Mouse (Mus musculus): ENCODE measurements at regions not wholly inside any gene's neighbourhood (a gene's known extent, or its start where the extent isn't known, plus 50 kb on each side); places are given as distances from the start of the nearest gene placed in this dataset.

GRCm38 (mm10) chr4:105299358-105299757 is 142.2 kb downstream of the Plpp3 start:
- H3K27me3 ChIP-seq (replicated peaks; ENCODE audit: control insufficient read depth, insufficient read depth, low read length): no peaks in the 10 kb centered on the region
- no peaks in the 10 kb centered on the region for H3K36me3 ChIP-seq (ENCODE audit: control insufficient read depth, insufficient read depth, low read length)
- no peak overlapping the region for H3K27ac ChIP-seq (ENCODE audit: low read depth, low read length)
- no peaks in the 10 kb centered on the region for H3K4me1 ChIP-seq (replicated peaks; ENCODE audit: control insufficient read depth, insufficient read depth, low read length)
- DNase-seq (ENCODE audit: low spot score) (no peak), ATAC-seq (replicated peaks; ENCODE audit: low FRiP score) (no peak)
- H3K4me3 ChIP-seq (ENCODE audit: low read depth, low read length): no peak overlapping the region
- WGBS: 88% methylated on average over 6 of the region's 6 CpGs
- no peak overlapping the region for H3K4me2 ChIP-seq
- no peaks in the 10 kb centered on the region for H3K9me3 ChIP-seq (ENCODE audit: control insufficient read depth, low read length)
- H3K9ac ChIP-seq (ENCODE audit: low read depth, low read length): no peak overlapping the region

GRCm38 (mm10) chr4:105301547-105301946 is 144.4 kb downstream of the Plpp3 start:
- WGBS: 67% methylated on average over 1 of the region's 1 CpGs
- Histone ChIP-seq H3K27ac (ENCODE audit: low read depth, low read length) (no peak overlapping the region), H3K4me1 (replicated peaks; ENCODE audit: control insufficient read depth, insufficient read depth, low read length) (no peaks in the 10 kb centered on the region)

GRCm38 (mm10) chr4:105304166-105304565 is 147.0 kb downstream of the Plpp3 start:
- no peak overlapping the region for H3K9ac ChIP-seq (ENCODE audit: low read depth, low read length)
- H3K9me3 ChIP-seq (ENCODE audit: control insufficient read depth, low read length): no peaks in the 10 kb centered on the region
- no peak overlapping the region for H3K4me3 ChIP-seq (ENCODE audit: low read depth, low read length)
- H3K4me1 ChIP-seq (replicated peaks; ENCODE audit: control insufficient read depth, insufficient read depth, low read length): no peaks in the 10 kb centered on the region
- no peak for ATAC-seq (replicated peaks; ENCODE audit: low FRiP score)
- H3K27ac ChIP-seq (ENCODE audit: low read depth, low read length): no peak overlapping the region
- H3K36me3 ChIP-seq (ENCODE audit: control insufficient read depth, insufficient read depth, low read length): no peaks in the 10 kb centered on the region
- 61% methylated on average over 2 of the region's 2 CpGs for WGBS
- H3K4me2 ChIP-seq: no peak overlapping the region
- no peaks in the 10 kb centered on the region for H3K27me3 ChIP-seq (replicated peaks; ENCODE audit: control insufficient read depth, insufficient read depth, low read length)
- no peak for DNase-seq (ENCODE audit: low spot score)

More at GRCm38 (mm10) chr4:105301547-105301946, 144.4 kb downstream of the Plpp3 start:
- Histone ChIP-seq H3K4me3 (ENCODE audit: low read depth, low read length) (no peak overlapping the region), H3K27me3 (replicated peaks; ENCODE audit: control insufficient read depth, insufficient read depth, low read length) (no peaks in the 10 kb centered on the region), H3K9me3 (ENCODE audit: control insufficient read depth, low read length) (no peaks in the 10 kb centered on the region), H3K4me2 (no peak overlapping the region), H3K9ac (ENCODE audit: low read depth, low read length) (no peak overlapping the region), H3K36me3 (ENCODE audit: control insufficient read depth, insufficient read depth, low read length) (no peaks in the 10 kb centered on the region)
- no peak for ATAC-seq (replicated peaks; ENCODE audit: low FRiP score)
- no peak for DNase-seq (ENCODE audit: low spot score)

- 43% methylated on average over 6 of the region's 6 CpGs for WGBS
- Histone ChIP-seq H3K27ac (ENCODE audit: low read depth, low read length) (no peak overlapping the region), H3K36me3 (ENCODE audit: control insufficient read depth, insufficient read depth, low read length) (no peaks in the 10 kb centered on the region), H3K9ac (ENCODE audit: low read depth, low read length) (no peak overlapping the region), H3K27me3 (replicated peaks; ENCODE audit: control insufficient read depth, insufficient read depth, low read length) (no peaks in the 10 kb centered on the region), H3K4me3 (ENCODE audit: low read depth, low read length) (no peak overlapping the region), H3K4me1 (replicated peaks; ENCODE audit: control insufficient read depth, insufficient read depth, low read length) (no peaks in the 10 kb centered on the region), H3K9me3 (ENCODE audit: control insufficient read depth, low read length) (no peaks in the 10 kb centered on the region), H3K4me2 (no peak overlapping the region)
- DNase-seq (ENCODE audit: low spot score) (no peak), ATAC-seq (replicated peaks; ENCODE audit: low FRiP score) (no peak; the same call in 1 of the 2 replicates)
These were observed 148.8 kb downstream of the Plpp3 start for GRCm38 (mm10) chr4:105305931-105306330.

GRCm38 (mm10) chr4:105307356-105307755 is 150.2 kb downstream of the Plpp3 start:
- Histone ChIP-seq H3K27ac (ENCODE audit: low read depth, low read length) (no peak overlapping the region), H3K4me2 (no peak overlapping the region), H3K36me3 (ENCODE audit: control insufficient read depth, insufficient read depth, low read length) (no peaks in the 10 kb centered on the region), H3K4me1 (replicated peaks; ENCODE audit: control insufficient read depth, insufficient read depth, low read length) (no peaks in the 10 kb centered on the region), H3K9me3 (ENCODE audit: control insufficient read depth, low read length) (no peaks in the 10 kb centered on the region), H3K9ac (ENCODE audit: low read depth, low read length) (no peak overlapping the region), H3K4me3 (ENCODE audit: low read depth, low read length) (no peak overlapping the region), H3K27me3 (replicated peaks; ENCODE audit: control insufficient read depth, insufficient read depth, low read length) (no peaks in the 10 kb centered on the region)
- DNase-seq (ENCODE audit: low spot score) (no peak), ATAC-seq (replicated peaks; ENCODE audit: low FRiP score) (no peak)
- 63% methylated on average over 4 of the region's 4 CpGs for WGBS

GRCm38 (mm10) chr4:105307905-105308304 is 150.8 kb downstream of the Plpp3 start:
- H3K27ac ChIP-seq (ENCODE audit: low read depth, low read length): no peak overlapping the region
- H3K27me3 ChIP-seq (replicated peaks; ENCODE audit: control insufficient read depth, insufficient read depth, low read length): no peaks in the 10 kb centered on the region
- no peak for DNase-seq (ENCODE audit: low spot score)
- no peak overlapping the region for H3K4me2 ChIP-seq
- 78% methylated on average over 5 of the region's 5 CpGs for WGBS
- no peak overlapping the region for H3K4me3 ChIP-seq (ENCODE audit: low read depth, low read length)
- no peaks in the 10 kb centered on the region for H3K9me3 ChIP-seq (ENCODE audit: control insufficient read depth, low read length)
- ATAC-seq (replicated peaks; ENCODE audit: low FRiP score): no peak
- H3K36me3 ChIP-seq (ENCODE audit: control insufficient read depth, insufficient read depth, low read length): no peaks in the 10 kb centered on the region
- H3K9ac ChIP-seq (ENCODE audit: low read depth, low read length): no peak overlapping the region
- no peaks in the 10 kb centered on the region for H3K4me1 ChIP-seq (replicated peaks; ENCODE audit: control insufficient read depth, insufficient read depth, low read length)

- Histone ChIP-seq H3K36me3 (ENCODE audit: control insufficient read depth, insufficient read depth, low read length) (no peaks in the 10 kb centered on the region), H3K4me3 (ENCODE audit: low read depth, low read length) (no peak overlapping the region), H3K9ac (ENCODE audit: low read depth, low read length) (no peak overlapping the region), H3K27ac (ENCODE audit: low read depth, low read length) (no peak overlapping the region), H3K9me3 (ENCODE audit: control insufficient read depth, low read length) (no peaks in the 10 kb centered on the region), H3K4me1 (replicated peaks; ENCODE audit: control insufficient read depth, insufficient read depth, low read length) (no peaks in the 10 kb centered on the region), H3K27me3 (replicated peaks; ENCODE audit: control insufficient read depth, insufficient read depth, low read length) (no peaks in the 10 kb centered on the region), H3K4me2 (no peak overlapping the region)
- ATAC-seq (replicated peaks; ENCODE audit: low FRiP score) (no peak), DNase-seq (ENCODE audit: low spot score) (no peak)
- 74% methylated on average over 5 of the region's 5 CpGs for WGBS
These were observed 151.9 kb downstream of the Plpp3 start for GRCm38 (mm10) chr4:105308971-105309488.

GRCm38 (mm10) chr4:105312643-105313042 is 155.5 kb downstream of the Plpp3 start:
- ATAC-seq (replicated peaks; ENCODE audit: low FRiP score): no peak
- no peak overlapping the region for H3K4me2 ChIP-seq
- no peak overlapping the region for H3K4me3 ChIP-seq (ENCODE audit: low read depth, low read length)
- no peaks in the 10 kb centered on the region for H3K27me3 ChIP-seq (replicated peaks; ENCODE audit: control insufficient read depth, insufficient read depth, low read length)
- no peaks in the 10 kb centered on the region for H3K9me3 ChIP-seq (ENCODE audit: control insufficient read depth, low read length)
- H3K36me3 ChIP-seq (ENCODE audit: control insufficient read depth, insufficient read depth, low read length): no peaks in the 10 kb centered on the region
- H3K4me1 ChIP-seq (replicated peaks; ENCODE audit: control insufficient read depth, insufficient read depth, low read length): no peaks in the 10 kb centered on the region
- no peak overlapping the region for H3K9ac ChIP-seq (ENCODE audit: low read depth, low read length)
- no peak overlapping the region for H3K27ac ChIP-seq (ENCODE audit: low read depth, low read length)
- no peak for DNase-seq (ENCODE audit: low spot score)
- 79% methylated on average over 7 of the region's 7 CpGs for WGBS

GRCm38 (mm10) chr4:105313151-105313818 is 156.1 kb downstream of the Plpp3 start:
- Histone ChIP-seq H3K4me2 (no peak overlapping the region), H3K4me1 (replicated peaks; ENCODE audit: control insufficient read depth, insufficient read depth, low read length) (no peaks in the 10 kb centered on the region), H3K36me3 (ENCODE audit: control insufficient read depth, insufficient read depth, low read length) (no peaks in the 10 kb centered on the region), H3K27ac (ENCODE audit: low read depth, low read length) (no peak overlapping the region), H3K9ac (ENCODE audit: low read depth, low read length) (no peak overlapping the region), H3K27me3 (replicated peaks; ENCODE audit: control insufficient read depth, insufficient read depth, low read length) (no peaks in the 10 kb centered on the region), H3K9me3 (ENCODE audit: control insufficient read depth, low read length) (no peaks in the 10 kb centered on the region), H3K4me3 (ENCODE audit: low read depth, low read length) (no peak overlapping the region)
- no peak for ATAC-seq (replicated peaks; ENCODE audit: low FRiP score)
- no peak for DNase-seq (ENCODE audit: low spot score)
- 60% methylated on average over 10 of the region's 10 CpGs for WGBS
